ENCODE assay signal across 28 mouse cellular contexts in genomic region chr19:31865451-31865850, GRCm38 (mm10). TPM values are rescaled to one million over a fixed set of nuclear protein-coding genes. Genes with fewer than 3 reads are reported as not detected.
DNase-seq lines count a peak whose midpoint lies in the region; ATAC-seq and TF ChIP-seq lines count a peak whose summit lies in the region.
"Had no signal": no experiment of that assay in that cellular context is flagged by ENCODE, and none has a peak within 500 bp of the region (broad histone marks: within the 10 kb centered on the region; RNA-seq: fewer than 3 reads in every experiment).

No protein-coding gene starts in this region.

- H3K27me3 ChIP-seq in kidney, embryonic 15.5 days = no peaks in the 10 kb centered on the region
- H3K27me3 ChIP-seq in kidney, adult 2 months (replicated peaks; ENCODE audit: control insufficient read depth, insufficient read depth, low read length) = no peaks in the 10 kb centered on the region
- H3K27me3 ChIP-seq: CH12.LX; embryonic facial prominence, embryonic 12.5 days; forebrain, embryonic 13.5 days had no signal

- no peaks in the 10 kb centered on the region for H3K4me1 ChIP-seq in kidney, embryonic 15.5 days
- no peaks in the 10 kb centered on the region for H3K4me1 ChIP-seq in kidney, adult 2 months (ENCODE audit: control insufficient read depth, insufficient read depth, low read length)
- H3K4me1 ChIP-seq: embryonic facial prominence, embryonic 10.5 days; embryonic facial prominence, embryonic 12.5 days had no signal

- no peak overlapping the region for H3K9ac ChIP-seq in kidney, embryonic 15.5 days
- H3K9ac ChIP-seq: embryonic facial prominence, embryonic 12.5 days; forebrain, embryonic 13.5 days had no signal

- DNase-seq in kidney, adult 11 months = peak; percentile 36
- peak; percentile 69 for DNase-seq in kidney, adult 2 months
- no peak for DNase-seq in kidney, postnatal 4 days
- DNase-seq in kidney, adult 9 months = peak; percentile 62
- no peak for DNase-seq in kidney, postnatal 14 days
- DNase-seq in kidney, postnatal 36 days = peak; percentile 48 to 67
- no peak for DNase-seq in lung, postnatal 4 days
- DNase-seq: adrenal gland, adult 8-10 months; adrenal gland, postnatal 14 days; adrenal gland, postnatal 36 days; B cell, adult 2 months; cerebellum, adult 11-12 months; cerebellum, adult 2 months; cerebellum, adult 9-10 months; cerebellum, postnatal 10 days; cerebellum, postnatal 25 days had no signal

- no peak overlapping the region for H3K4me2 ChIP-seq in kidney, embryonic 15.5 days
- H3K4me2 ChIP-seq: embryonic facial prominence, embryonic 12.5 days; forebrain, embryonic 13.5 days had no signal

- no peak overlapping the region for H3K4me3 ChIP-seq in kidney, embryonic 15.5 days (replicated peaks)
- H3K4me3 ChIP-seq in kidney, adult 2 months (ENCODE audit: insufficient read depth, low read depth, low read length) = no peak overlapping the region
- H3K4me3 ChIP-seq: embryonic facial prominence, embryonic 10.5 days; embryonic facial prominence, embryonic 12.5 days; forebrain, embryonic 13.5 days had no signal

- 79% methylated on average over 4 of the region's 4 CpGs for WGBS in kidney, embryonic 15.5 days
- 51% methylated on average over 4 of the region's 4 CpGs for WGBS in kidney, adult 2 months

- no peak for TF ChIP-seq CTCF in kidney, adult 2 months (conservative IDR thresholded peaks at IDR 0.05; ENCODE audit: insufficient read depth, insufficient read length, low read depth, low read length)

- no peaks in the 10 kb centered on the region for H3K9me3 ChIP-seq in kidney, embryonic 15.5 days (replicated peaks)
- H3K9me3 ChIP-seq: embryonic facial prominence, embryonic 10.5 days; embryonic facial prominence, embryonic 12.5 days; forebrain, embryonic 13.5 days; G1E had no signal

- TF ChIP-seq POLR2A in kidney, adult 2 months (IDR thresholded peaks at IDR 0.05; ENCODE audit: low read depth, low read length) = no peak

- ATAC-seq in kidney, embryonic 15.5 days (replicated peaks; ENCODE audit: low FRiP score) = no peak
- ATAC-seq: activated CD4-positive, CD25-positive, alpha-beta regulatory T cell, adult 4 months; CD4-positive, CD25-positive, alpha-beta regulatory T cell, adult 4 months; forebrain, embryonic 13.5 days; Patski had no signal

- H3K36me3 ChIP-seq in kidney, embryonic 15.5 days = no peaks in the 10 kb centered on the region
- no peaks in the 10 kb centered on the region for H3K36me3 ChIP-seq in kidney, adult 2 months (ENCODE audit: control insufficient read depth, insufficient read depth, low read length)
- H3K36me3 ChIP-seq: embryonic facial prominence, embryonic 10.5 days; embryonic facial prominence, embryonic 12.5 days; G1E had no signal

- H3K27ac ChIP-seq in kidney, embryonic 15.5 days = no peak overlapping the region
- H3K27ac ChIP-seq in kidney, adult 2 months (ENCODE audit: insufficient read depth, low read depth, low read length) = no peak overlapping the region
- H3K27ac ChIP-seq: embryonic facial prominence, embryonic 10.5 days; embryonic facial prominence, embryonic 12.5 days; forebrain, embryonic 13.5 days had no signal

RNA-seq across cellular contexts. Expression of gene A1cf, which starts 3.1 kb away (rescaled TPM):
- 1.8 and 2.2 TPM in 2 replicates for polyA plus RNA-seq in kidney, embryonic 15.5 days (2015; fragmentation: Nextera tagmentation; extraction: Ambion mirVana)
- polyA plus RNA-seq in kidney, adult 2 months (2012; rRNA removed) = 26.3 and 27.9 TPM in 2 replicates
- polyA plus RNA-seq: cortical plate, adult 2 months; embryonic facial prominence, embryonic 10.5 days; embryonic facial prominence, embryonic 12.5 days; embryonic facial prominence, embryonic 14.5 days; forebrain, embryonic 11.5 days; forebrain, embryonic 13.5 days; G1E; Patski had no signal

Comparison
In these comparisons a context has a peak if more than half of its experiments do, and no peak if none do; other contexts are left out.
1. DNase-seq: peak in kidney, adult 11 months (single experiment), kidney, adult 2 months (single experiment), kidney, adult 9 months (single experiment) and kidney, postnatal 36 days (2 of 2); none in kidney, postnatal 4 days (0 of 2), kidney, postnatal 14 days (single experiment) and lung, postnatal 4 days (0 of 2).